In the genomic region with DNA sequence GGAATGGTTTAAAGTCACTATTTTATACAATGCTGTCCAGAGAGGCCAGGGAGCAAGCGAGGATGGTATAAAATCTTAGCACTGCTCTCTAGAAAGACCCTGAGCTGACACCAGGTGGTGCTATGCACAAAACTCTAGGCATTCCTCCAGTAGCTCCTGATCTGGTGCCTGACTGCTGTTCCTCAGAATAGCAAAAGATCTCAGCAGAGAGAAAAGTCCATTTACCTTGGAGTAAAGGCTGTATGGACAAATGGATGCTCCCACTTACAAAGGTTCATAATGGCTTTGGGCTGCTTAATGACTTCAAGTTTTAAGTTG, we compare ENCODE assay signal across 9 mouse cellular contexts.
DNase-seq lines count a peak whose midpoint lies in the region; ATAC-seq lines count a peak whose summit lies in the region.
"Had no signal": no experiment of that assay in that cellular context is flagged by ENCODE, and none has a peak within 500 bp of the region (broad histone marks: within the 10 kb centered on the region; RNA-seq: fewer than 3 reads in every experiment).

No protein-coding gene starts in this region.

- ATAC-seq in cerebellum, adult (ENCODE audit: insufficient number of reproducible peaks, low FRiP score, low TSS enrichment) = no peak
- peak; percentile 78; the same call in 1 of the 2 replicates for ATAC-seq in embryonic facial prominence, embryonic 11.5 days (replicated peaks; ENCODE audit: insufficient number of reproducible peaks, low FRiP score, low TSS enrichment, low read depth)
- ATAC-seq in hindbrain, embryonic 12.5 days (ENCODE audit: low FRiP score) = peak; percentile 81

- H3K27ac ChIP-seq in embryonic facial prominence, embryonic 11.5 days (replicated peaks; ENCODE audit: low read depth, low read length) = no peak overlapping the region
- no peak overlapping the region for H3K27ac ChIP-seq in hindbrain, embryonic 12.5 days
- H3K27ac ChIP-seq: limb, embryonic 15.5 days had no signal

- peak; percentile 3 to 7 for DNase-seq in cerebellum, adult 18-20 months
- peak; percentile 3 for DNase-seq in WW6 (ENCODE audit: low read depth, low spot score)
- peak; percentile 74 for DNase-seq in embryonic facial prominence, embryonic 11.5 days (ENCODE audit: low spot score)
- DNase-seq in layer of hippocampus, adult 8-10 months (ENCODE audit: low spot score in 2 of 2) = peak; percentile 13 to 59
- DNase-seq in lung, postnatal 10 days = peak; percentile 49
- peak; percentile 65 to 72 for DNase-seq in right cerebral cortex, postnatal 10 days (ENCODE audit: low spot score in 2 of 2)

- no peaks in the 10 kb centered on the region for H3K36me3 ChIP-seq in embryonic facial prominence, embryonic 11.5 days (replicated peaks; ENCODE audit: control insufficient read depth, insufficient read depth, low read depth, low read length)
- no peaks in the 10 kb centered on the region for H3K36me3 ChIP-seq in hindbrain, embryonic 12.5 days
- H3K36me3 ChIP-seq: limb, embryonic 15.5 days had no signal

- no peaks in the 10 kb centered on the region for H3K27me3 ChIP-seq in embryonic facial prominence, embryonic 11.5 days (ENCODE audit: control insufficient read depth, insufficient read depth, low read length)
- H3K27me3 ChIP-seq in hindbrain, embryonic 12.5 days = no peaks in the 10 kb centered on the region
- H3K27me3 ChIP-seq: limb, embryonic 15.5 days had no signal

- 59% methylated on average over 1 of the region's 1 CpGs for WGBS in embryonic facial prominence, embryonic 11.5 days
- WGBS in hindbrain, embryonic 12.5 days = 75% methylated on average over 1 of the region's 1 CpGs

- no peaks in the 10 kb centered on the region for H3K9me3 ChIP-seq in embryonic facial prominence, embryonic 11.5 days (replicated peaks; ENCODE audit: control insufficient read depth, low read length)
- no peaks in the 10 kb centered on the region for H3K9me3 ChIP-seq in hindbrain, embryonic 12.5 days (replicated peaks)
- H3K9me3 ChIP-seq: limb, embryonic 15.5 days had no signal

- no peak overlapping the region for H3K4me2 ChIP-seq in embryonic facial prominence, embryonic 11.5 days (ENCODE audit: low read depth, low read length)
- H3K4me2 ChIP-seq in hindbrain, embryonic 12.5 days (replicated peaks) = no peak overlapping the region
- H3K4me2 ChIP-seq: limb, embryonic 15.5 days had no signal

- no peaks in the 10 kb centered on the region for H3K4me1 ChIP-seq in embryonic facial prominence, embryonic 11.5 days (ENCODE audit: control insufficient read depth, insufficient read depth, low read length)
- no peaks in the 10 kb centered on the region for H3K4me1 ChIP-seq in hindbrain, embryonic 12.5 days
- H3K4me1 ChIP-seq: limb, embryonic 15.5 days had no signal

- H3K4me3 ChIP-seq in embryonic facial prominence, embryonic 11.5 days (ENCODE audit: low read depth, low read length) = no peak overlapping the region
- no peak overlapping the region for H3K4me3 ChIP-seq in hindbrain, embryonic 12.5 days
- H3K4me3 ChIP-seq: limb, embryonic 15.5 days had no signal

- no peak overlapping the region for H3K9ac ChIP-seq in embryonic facial prominence, embryonic 11.5 days (replicated peaks; ENCODE audit: low read length)
- no peak overlapping the region for H3K9ac ChIP-seq in hindbrain, embryonic 12.5 days
- H3K9ac ChIP-seq: limb, embryonic 15.5 days had no signal

Comparison
In these comparisons a context has a peak if more than half of its experiments do, and no peak if none do; other contexts are left out.
1. DNase-seq: peak in every context shown above with its lines; median percentile 74 in embryonic facial prominence, embryonic 11.5 days; 68 in right cerebral cortex, postnatal 10 days; 49 in lung, postnatal 10 days; 36 in layer of hippocampus, adult 8-10 months; 5 in cerebellum, adult 18-20 months; 3 in WW6.